Mouse (Mus musculus) layer of hippocampus, adult 18-20 months (tissue): ENCODE measurements around the gene Pnpla2. TPM values are rescaled to one million over a fixed set of nuclear protein-coding genes. Genes with fewer than 3 reads are reported as not detected.

Source experiments
- total RNA-seq, 2 experiments: library from RNA; stranded (reverse); gene quantifications; 2 replicates each; pipeline ENCODE4 v1.2.3; 2021

Gene Pnpla2
- total RNA-seq, 2 experiments from 2014 or later = 29.9 to 35.6 TPM

Other genes with a start within 250 kb of the Pnpla2 start
- gene Lmntd2, start 241.1 kb upstream of the Pnpla2 start, total RNA-seq = not detected
- 1 to 10 TPM in 1 of 2 experiments, under 1 TPM in 1; 0.71 to 1.5 TPM for gene Rassf7, start 239.3 kb upstream of the Pnpla2 start, total RNA-seq
- gene Phrf1, start 226.4 kb upstream of the Pnpla2 start, total RNA-seq = 10 to 100 TPM; 76.9 to 78.8 TPM
- gene Irf7, start 188.7 kb upstream of the Pnpla2 start, total RNA-seq = 1 to 10 TPM in 1 of 2 experiments, under 1 TPM in 1; 0.46 to 1.2 TPM
- not detected for gene Cdhr5, start 178.4 kb upstream of the Pnpla2 start, total RNA-seq
- not detected for gene Sct, start 176.1 kb upstream of the Pnpla2 start, total RNA-seq
- not detected for gene Drd4, start 163.2 kb upstream of the Pnpla2 start, total RNA-seq
- 10 to 100 TPM; 66.3 to 79.6 TPM for gene Deaf1, start 127.5 kb upstream of the Pnpla2 start, total RNA-seq
- gene Tmem80, start 127.5 kb upstream of the Pnpla2 start, total RNA-seq = 10 to 100 TPM; 29.2 to 30.5 TPM
- gene Eps8l2, start 116.3 kb upstream of the Pnpla2 start, total RNA-seq = 1 to 10 TPM; 5.0 to 9.0 TPM
- 100 to 1,000 TPM; 122 to 125 TPM for gene Taldo1, start 63.0 kb upstream of the Pnpla2 start, total RNA-seq
- 10 to 100 TPM; 37.7 to 39.9 TPM for gene Gatd1, start 41.1 kb upstream of the Pnpla2 start, total RNA-seq
- 100 to 1,000 TPM; 265 to 270 TPM for gene Cend1, start 25.7 kb upstream of the Pnpla2 start, total RNA-seq
- gene Slc25a22, start 17.3 kb upstream of the Pnpla2 start, total RNA-seq = 100 to 1,000 TPM; 319 to 320 TPM
- 1 to 10 TPM in 1 of 2 experiments, under 1 TPM in 1; 0.69 to 1.1 TPM for gene Pidd1, start 11.2 kb upstream of the Pnpla2 start, total RNA-seq
- gene Rplp2, start 7.8 kb upstream of the Pnpla2 start, total RNA-seq = 100 to 1,000 TPM; 557 to 573 TPM
- 1 to 10 TPM; 3.3 TPM for gene Cracr2b, start 5.9 kb downstream of the Pnpla2 start, total RNA-seq
- gene Cd151, start 12.2 kb downstream of the Pnpla2 start, total RNA-seq = 10 to 100 TPM; 24.2 to 26.0 TPM
- 10 to 100 TPM; 39.2 to 42.8 TPM for gene Polr2l, start 19.9 kb downstream of the Pnpla2 start, total RNA-seq
- 10 to 100 TPM; 11.3 to 11.7 TPM for gene Tspan4, start 20.0 kb downstream of the Pnpla2 start, total RNA-seq
- gene Chid1, start 84.7 kb downstream of the Pnpla2 start, total RNA-seq = 10 to 100 TPM; 72.6 to 76.2 TPM
- 100 to 1,000 TPM; 233 to 238 TPM for gene Ap2a2, start 107.0 kb downstream of the Pnpla2 start, total RNA-seq
- gene Muc6, start 200.1 kb downstream of the Pnpla2 start, total RNA-seq = not detected
- gene Muc2, start 235.1 kb downstream of the Pnpla2 start, total RNA-seq = not detected